Mouse (Mus musculus) megakaryocyte, embryonic 14.5 days (primary cell): ENCODE results near the gene Ndufs2.

Experiments used
- FLI1 ChIP-seq: IDR thresholded peaks from 2 replicates; pipeline ENCODE4 v1.6.1; 2012; ENCODE audit warnings: low read length, inconsistent platforms, mixed read lengths
- GATA1 ChIP-seq: IDR thresholded peaks from 3 replicates; pipeline ENCODE4 v1.6.1; 2012; ENCODE audit warnings: mixed read lengths, low read length, inconsistent platforms, borderline replicate concordance

- TF ChIP-seq GATA1, result no peak
- no peak for TF ChIP-seq FLI1
Measured at GRCm38 (mm10) chr1:171265971-171266744, 15.0 kb upstream of the Ndufs2 start.
